Mouse (Mus musculus) adrenal gland, adult (tissue): ENCODE measurements around the gene Celsr2.

Source experiments
- DNase-seq, 2 experiments: peaks; one replicate each; pipeline ENCODE4 v3.0.0; 2022 to 2023; ENCODE audit warnings: low spot score in 1 of 2; ENCODE audit not compliant: inconsistent age in 2 of 2

The Celsr2 gene

DNA sequence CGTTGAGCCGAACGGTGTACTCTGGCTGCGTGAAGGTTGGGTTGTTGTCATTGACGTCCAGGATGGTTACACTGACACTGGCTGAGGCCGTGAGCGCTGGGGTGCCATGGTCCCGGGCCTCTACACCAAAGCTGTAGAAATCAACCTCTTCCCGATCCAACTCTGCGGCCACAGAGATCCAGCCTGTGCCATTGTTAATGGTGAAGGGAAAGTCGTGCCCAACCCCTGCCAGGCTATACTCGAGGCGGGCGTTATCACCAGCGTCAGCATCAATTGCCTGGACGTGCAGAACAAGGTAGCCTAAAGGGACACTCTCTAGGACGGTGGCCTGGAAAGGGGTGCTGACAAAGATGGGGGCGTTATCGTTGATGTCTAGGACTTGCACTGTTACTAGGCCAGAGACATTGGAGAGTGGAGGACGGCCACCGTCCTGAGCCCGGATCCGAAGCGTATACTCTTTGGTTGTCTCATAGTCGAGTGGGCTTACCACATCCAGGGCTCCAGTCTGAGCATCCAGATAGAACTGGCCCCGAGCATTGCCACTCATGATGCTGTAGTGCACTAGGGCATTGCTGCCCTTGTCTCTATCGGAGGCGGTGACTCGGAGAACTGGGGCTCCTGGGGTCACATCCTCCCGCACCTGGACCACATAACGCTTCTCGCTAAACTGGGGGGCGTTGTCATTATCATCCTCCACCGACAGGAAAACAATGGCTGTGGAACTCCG, 1.6 kb downstream of the Celsr2 start:
- no peak for DNase-seq

DNA sequence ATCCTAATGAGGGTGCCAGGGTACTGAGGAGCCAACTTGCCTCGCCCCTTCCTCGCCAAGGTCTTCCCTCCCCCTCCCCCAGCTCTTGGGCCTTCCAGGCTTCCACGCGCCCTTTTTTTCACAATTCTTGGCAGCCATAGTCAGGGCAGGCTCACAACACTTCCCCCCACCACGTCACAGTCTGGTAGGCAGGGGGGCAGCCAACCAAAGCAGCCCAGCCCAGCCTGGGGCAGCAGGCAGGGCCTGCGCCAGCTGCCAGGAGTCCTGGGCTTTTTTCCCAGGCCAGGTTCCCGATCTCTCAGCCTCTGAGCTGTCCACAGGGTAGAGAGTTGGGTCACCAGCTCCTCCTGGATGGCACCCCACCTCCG, 3.6 kb downstream of the Celsr2 start:
- DNase-seq = no peak

DNA sequence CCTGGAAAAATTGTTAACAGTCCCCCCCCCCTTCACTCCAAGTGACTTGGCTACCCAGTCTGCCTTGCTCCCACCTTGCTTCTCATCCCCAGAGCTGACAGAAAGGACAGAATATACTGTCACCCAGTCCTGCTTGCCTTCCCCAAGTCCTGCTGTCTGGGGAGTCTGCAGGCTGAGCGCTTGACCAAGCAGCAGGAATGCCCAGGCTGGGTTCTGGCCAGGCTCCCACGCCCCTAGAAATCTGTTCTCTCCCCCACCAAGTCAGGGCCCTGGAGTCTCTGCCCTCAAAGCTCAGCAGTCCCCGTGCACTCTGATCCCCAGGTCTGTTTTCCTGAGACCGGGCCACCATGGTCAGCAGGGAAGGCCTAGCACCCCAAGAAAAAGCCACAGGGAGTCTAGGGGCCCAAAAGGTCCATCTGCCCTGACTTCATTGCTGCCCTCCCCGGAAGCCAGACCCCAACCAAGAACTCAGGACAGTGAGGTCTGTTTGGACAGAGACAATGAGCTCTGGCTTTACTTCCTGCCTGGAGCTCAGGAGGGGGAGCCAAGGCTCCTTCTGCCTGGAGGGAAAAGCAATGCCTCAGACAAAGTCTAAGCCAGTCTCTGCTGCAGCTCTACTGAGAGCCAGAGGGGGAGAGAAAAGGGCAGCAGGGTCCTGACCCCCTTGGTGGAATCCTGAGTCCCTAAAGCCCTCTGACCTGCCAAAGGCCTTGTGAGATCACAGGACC, 4.2 kb downstream of the Celsr2 start:
- DNase-seq = no peak

DNA sequence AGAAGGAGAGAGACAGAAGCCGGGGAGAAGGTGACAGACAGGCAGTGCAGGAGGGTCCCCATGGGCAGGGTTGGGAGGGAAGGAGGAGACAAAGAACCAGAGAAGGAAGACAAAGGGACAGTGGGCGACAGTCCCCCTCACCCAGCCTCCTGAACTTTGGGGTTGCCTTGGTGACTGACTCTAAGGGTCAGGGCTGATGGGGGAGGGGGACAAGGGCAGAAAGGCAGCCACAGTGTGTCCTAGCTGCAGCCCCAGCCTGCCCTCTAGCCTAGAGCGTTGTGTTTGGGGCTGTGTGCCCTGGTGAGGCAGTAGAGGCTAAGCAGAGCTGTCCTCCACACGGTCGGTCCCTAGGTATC, 5.0 kb downstream of the Celsr2 start:
- no peak for DNase-seq

DNA sequence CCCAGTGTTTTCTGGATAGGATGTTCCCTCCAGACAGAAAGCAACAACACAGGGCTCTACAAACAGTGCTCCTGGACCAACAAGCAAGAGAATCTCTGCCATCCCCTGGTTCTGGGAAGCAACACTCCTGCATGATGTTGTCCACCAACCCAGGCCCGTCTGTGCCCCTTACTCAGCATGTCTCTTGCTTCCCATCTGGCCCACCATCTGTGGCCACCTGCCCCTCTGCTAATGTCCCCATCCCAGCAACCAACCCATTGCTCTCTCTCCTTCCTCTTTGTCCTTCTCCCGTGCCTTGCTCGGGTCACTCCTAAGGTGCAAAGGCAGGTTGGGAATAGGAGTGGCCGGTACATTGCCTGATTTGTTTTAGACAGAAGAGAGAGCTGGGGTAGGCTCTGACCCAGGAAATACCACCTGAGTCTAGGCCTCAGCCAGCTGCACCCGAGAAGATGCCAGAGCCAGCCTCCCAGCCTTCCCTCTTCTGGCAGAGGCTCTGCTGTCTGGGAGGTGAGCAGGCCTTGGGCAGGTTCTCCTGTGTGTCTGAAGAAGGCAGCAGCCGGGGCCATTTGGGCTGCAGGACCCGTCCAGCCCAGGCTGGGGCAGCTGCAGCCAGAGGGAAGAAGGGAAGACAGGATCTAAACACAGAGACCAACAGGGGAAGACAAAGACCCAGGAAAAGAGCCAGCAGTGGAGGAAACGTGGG, 5.5 kb downstream of the Celsr2 start:
- DNase-seq = no peak

DNA sequence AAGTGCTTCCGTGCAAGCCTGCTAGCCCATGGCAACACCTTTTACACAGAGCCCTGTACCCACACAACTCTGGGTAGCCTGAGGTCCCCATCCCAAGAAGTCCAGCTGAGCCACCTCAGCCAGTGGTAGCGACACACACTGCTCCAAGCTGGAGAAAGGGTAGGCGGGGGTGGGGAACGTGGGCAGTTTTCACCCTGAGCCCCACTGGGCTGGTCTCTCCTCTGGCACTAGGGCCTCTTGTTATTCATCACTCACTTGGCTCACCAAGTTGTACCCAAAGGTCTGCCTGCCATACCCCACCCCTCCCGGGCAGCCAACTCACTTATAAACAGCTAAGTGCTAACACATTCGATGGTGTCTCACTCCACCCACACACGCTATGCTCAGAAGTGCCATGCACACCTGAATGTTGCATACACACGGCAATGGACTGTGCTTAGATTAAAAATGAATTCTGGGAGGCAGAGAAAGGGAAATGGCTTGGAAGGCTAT, 6.8 kb downstream of the Celsr2 start:
- DNase-seq = no peak

DNA sequence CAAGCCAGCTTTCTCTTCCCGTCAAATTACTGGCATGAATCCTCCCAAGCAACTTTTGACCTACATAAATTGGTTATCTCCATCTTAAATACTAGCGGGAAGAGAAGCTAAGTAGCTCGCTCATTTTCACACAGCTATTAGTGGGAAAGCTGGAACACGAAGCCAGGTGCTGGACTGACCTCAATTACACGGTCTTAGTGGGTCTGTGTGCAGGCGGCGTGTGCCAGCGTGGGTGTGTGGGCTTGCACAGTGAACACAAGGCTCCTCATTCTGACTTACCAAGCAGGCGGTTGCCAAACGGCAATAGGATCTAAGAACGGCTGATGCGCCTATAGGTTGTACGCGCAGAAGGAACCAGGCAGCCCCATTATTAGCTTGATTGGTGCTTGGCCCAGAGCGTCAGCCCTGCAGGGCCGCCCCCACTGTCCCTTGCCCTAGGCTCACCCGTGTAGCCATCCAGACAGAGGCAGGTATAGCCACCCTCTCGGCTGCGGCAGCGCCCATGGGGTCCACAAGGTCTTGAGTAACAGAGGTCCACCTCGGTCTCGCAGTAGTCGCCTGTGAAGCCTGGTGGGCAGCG, 9.0 kb downstream of the Celsr2 start:
- no peak for DNase-seq

DNA sequence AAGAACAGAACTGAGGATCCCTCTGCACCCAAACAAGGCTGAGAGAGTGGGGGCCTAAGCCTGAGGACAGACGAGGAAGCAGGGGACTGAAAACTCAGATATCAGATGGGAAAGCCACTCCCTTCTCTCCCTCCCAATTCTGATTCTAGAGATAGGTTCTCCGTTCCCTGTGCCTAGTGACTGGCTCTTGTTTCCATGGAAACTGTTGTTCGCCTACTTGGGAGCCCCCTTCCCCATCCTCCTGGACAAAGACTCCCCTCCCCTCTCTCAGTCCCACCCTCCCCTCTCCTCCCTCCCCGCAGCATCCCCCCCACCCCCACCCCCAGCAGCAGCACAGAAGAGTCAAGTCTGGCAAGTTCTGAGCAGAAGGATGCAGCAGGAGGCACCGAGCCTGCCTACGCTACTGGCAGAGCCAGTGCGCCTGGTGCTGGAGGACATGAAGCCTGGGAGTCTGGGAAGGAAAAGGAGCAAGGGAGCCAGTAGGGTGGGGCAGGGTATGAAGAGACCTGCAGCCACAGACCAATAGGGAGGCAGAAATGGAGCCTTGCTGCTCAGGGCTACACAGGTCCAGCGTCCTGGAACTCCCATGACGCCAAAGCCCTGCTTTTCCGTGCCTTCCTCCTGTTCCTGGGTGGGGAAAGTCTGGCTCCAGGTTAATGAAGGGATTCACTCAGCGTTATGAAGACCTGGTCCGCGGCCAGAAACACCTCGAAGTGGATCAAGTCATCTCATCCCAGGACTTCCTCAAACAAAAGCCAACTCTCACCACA, 9.6 kb downstream of the Celsr2 start:
- DNase-seq = no peak

DNA sequence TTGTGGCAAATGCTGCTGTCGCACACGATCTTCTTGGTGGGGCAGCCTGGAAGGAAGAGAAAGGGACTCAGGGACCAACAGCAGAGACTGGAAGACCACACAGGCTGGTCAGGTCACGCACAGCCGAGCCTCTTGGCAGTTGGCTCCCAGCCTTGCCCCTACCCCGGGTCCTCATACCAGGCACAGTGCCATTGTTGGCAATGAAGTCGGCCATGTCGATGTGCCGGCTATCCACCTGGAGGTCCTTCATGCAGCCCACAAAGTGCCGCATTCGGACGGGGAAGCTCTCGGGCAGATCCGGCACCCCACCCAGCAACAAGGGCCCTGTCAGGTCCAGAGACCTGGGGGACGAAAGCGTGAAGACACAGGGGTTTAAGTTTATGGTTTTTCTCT, 12.8 kb downstream of the Celsr2 start:
- peak in 1 of 2 experiments; percentile 34 for DNase-seq

DNA sequence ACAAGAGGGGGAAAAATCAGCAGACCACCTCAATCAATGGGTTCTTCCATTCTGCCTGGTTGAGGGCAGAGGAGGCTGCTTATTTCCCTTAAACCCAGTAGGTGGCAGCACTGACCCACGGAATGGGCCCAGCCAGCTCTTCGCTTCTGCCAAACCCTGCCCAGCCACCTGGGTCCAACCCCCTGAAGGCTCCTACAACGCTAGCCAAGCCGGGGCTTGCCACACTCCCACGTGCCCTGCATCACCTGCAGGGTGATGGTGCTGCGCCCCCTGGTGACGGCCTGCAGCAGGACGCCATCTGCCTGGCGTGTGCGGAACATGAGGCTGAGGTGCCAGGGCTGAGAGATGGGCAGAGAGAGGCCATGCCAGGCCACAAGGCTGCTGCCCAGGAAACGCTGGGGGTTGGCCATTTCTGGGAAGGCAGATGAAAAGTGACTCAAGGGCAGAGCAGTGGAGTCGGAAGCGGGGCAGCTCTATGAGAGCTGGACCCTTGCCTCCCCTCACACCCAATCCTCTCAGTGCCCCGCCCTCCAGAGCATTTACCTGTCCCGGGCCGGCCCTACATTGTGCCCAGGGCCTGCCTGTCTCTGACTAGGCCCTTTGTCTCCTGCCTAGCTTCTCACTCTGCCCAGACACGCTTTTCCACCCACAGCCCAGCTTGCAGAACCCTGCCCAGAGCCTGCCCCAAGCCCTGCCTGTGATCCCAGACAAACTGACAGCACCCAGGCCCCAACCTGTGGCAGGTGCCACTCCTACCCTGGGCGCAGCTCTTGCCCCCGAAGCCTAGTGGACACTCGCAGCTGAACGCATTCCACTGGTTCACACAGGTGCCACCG, 13.4 kb downstream of the Celsr2 start:
- peak; percentile 88 to 94 for DNase-seq

DNA sequence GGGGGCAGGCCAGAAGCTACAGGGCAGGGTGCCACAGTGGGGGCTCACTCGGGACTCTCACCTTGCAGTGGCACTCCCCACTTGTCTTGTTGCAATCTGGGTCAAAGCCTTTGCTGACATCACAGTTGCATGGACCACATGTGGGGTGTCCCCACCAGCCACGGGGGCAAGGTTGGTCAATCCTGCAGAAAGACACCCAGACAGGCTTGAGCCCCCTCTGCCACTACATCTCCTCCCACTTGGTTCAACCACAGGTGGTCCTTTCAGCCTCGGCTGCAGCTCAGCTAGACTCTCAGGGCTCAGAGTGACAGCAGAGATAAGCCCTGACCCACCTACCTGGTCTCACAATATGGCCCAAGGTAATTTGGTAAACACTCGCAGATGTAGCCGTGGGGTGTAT, 14.9 kb downstream of the Celsr2 start:
- DNase-seq = no peak

DNA sequence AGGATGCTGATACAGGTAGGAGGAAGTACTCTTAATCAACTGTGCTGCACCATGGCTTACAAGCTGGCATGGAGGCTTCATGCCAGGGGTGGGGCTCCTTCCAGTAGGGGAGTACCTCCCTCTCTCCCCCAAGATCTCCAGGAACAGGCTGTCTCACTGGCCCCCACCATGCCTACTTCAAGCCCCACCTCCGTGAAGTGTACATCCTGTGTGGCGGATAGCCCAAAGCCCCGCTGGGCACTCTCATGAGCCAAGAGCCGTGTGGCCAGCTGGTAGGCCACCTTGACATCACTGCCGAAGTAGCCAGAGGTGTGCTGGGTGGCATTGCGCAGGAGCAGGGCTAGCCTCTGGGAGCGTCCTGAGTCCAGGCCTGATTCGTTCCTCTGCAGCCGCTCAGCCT, 17.1 kb downstream of the Celsr2 start:
- DNase-seq = no peak

DNA sequence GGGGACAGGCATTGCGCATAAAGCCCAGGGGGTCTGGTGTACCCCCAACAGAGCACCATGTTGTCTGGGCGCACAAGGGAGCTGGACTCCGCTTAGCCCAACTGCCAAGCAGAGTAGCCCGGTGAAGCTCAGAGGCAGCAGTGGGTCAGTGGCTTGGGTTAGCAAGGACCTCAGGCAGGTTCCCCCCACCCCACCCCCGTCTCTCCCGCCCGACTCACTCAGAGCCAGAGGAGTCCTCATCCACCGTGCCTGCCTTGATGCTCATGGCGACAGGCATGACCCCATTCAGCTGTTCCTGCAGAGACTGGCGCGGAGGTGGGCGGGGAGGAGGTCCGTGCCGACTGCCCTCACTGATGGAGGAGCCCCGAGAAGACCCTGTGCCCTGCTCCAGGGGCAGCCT, 22.6 kb downstream of the Celsr2 start:
- no peak for DNase-seq

DNA sequence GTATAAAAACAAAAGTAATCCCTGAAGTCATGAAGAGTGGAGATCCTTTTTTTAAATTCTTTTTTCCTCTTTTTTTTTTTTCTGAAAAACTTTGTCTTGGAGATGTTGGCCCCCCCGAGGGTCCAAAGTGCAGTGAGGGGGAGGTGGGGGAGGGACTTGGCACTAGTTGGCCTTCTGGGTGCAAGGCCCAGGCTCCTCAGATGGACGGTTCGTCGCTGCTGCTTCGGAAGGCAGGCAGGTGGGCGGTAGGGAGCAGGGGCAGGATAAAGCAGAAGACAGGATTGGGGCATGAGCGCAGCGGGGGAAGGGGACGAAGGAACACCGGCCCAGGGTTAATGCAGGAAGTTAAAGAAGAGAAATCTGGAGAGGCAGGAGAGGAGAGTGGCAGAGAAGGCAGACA, 23.1 kb downstream of the Celsr2 start:
- DNase-seq = no peak

DNA sequence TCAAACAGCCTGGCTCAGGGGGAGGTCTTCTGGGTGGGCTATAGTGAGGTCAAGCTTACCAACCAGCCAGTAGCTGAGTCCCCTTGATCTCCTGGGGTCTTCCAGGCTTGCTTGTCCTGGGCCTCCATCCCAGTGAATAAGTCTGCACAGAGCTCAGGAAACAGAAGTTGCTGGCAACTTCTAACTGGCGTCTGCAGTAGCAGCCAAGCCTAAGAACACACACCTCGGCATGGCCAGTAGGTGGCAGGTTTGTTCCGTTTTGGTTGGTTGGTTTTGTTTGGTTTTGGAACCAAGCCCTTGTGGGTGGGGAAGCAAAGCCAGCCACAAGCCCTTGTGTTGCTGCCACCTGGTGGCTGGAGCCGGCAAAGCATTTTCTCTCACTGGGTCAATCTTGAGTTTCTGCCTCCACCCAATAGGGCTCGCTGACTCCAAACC, 26.2 kb downstream of the Celsr2 start:
- peak; percentile 93 to 98 for DNase-seq

DNA sequence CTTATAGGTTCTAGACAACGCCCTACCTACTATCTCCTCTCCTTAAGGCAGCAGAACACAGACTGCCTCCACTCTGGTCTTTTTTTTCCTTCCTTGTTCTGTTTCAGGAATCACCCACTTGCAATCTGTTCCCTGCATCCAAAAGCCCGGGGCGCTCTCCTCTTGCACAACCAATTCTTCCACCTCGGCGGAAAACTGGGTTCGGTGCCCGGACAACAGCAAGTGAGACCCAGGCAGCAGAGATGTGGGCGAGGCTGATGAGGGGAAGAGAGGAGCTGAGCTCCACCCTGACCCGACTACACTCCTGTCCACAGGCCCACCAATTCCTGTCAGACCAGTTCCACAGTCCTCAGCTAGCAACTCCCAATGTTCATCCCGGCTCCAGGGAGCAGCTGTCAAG, 29.2 kb downstream of the Celsr2 start:
- DNase-seq = no peak

DNA sequence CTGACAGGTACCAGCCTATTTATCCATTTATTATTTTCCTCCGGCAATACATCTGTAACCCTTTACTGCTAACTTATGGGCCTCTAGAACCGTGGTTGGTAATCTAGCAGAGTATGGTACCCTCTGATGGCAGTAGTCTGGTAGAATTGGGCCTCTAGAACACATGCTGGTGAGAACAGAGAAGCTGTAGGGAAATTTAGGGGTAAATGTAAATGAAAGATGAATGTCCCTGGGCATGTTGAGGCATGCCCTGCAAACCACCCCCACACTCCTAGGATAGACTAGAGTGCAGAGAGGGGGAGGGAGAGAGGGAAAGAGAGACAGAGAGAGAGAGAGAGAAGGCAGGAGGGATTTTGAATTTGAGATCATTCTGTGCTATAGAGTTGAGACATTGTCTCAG, 30.9 kb downstream of the Celsr2 start:
- DNase-seq = no peak

DNA sequence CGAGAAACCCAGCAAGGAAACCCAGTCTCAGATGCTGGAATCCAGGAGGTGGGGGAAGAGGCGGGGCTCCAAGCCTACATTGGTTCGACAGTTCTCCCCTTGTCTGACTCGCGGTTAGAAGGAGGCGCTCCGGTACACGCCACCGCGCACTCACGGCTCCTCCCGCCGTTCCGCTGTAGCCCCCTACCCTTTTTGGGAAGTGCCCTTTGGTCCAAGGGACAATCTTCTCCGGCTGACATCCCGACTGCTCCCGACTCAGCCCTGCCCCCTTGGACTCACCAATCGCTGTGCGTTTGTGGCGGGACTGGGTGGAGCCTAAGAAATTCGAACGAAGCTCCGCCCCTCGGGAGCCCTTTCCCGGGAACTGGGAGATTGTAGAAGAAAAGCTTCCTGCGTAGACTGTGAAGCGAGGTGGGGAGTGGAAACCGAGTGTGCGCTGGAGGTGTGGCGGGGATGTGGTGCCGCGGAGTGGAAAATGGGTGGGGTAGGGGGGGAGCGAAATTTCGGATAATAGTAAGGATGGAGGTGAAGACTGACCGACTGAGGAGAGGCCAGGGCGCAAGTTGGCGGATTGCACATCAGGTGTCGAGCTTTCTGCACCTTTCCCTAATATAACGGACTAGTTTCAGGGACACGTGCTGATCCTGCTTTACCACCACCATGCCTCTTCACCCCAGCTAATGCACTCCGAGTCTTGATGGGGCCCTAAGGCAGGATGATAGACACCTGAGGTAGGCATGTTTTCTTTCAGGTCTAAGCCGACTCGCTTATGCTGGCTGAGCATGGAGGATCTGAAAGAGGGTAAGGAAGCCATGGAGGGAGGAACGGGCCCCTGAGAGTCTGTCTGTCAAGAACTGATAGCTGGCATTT, 31.6 kb downstream of the Celsr2 start, which contains the start of gene Psrc1:
Gene Psrc1 (plus strand): TSS at position 355 of the 870 bp plus-strand sequence.
- peak; percentile 90 to 96 for DNase-seq
